Mouse (Mus musculus) MEL (cell line): ENCODE results near the gene Vamp8.

Experiments used
- CHD2 ChIP-seq: IDR thresholded peaks from 2 replicates; pipeline ENCODE4 v1.6.1; 2011; ENCODE audit warnings: low read length, improper control_type of control experiment
- CTCF ChIP-seq, 3 experiments: IDR thresholded peaks in 2 of 3; conservative IDR thresholded peaks in 1 of 3; 2 replicates each; pipeline ENCODE4 v1.5.1; 2011 to 2012; ENCODE audit warnings: low read length in 3 of 3, low read depth in 2 of 3, mild to moderate bottlenecking in 2 of 3, improper control_type of control experiment in 1 of 3, inconsistent platforms in 1 of 3, mixed read lengths in 1 of 3, moderate library complexity in 1 of 3; ENCODE audit not compliant: control insufficient read depth in 1 of 3, insufficient read depth in 1 of 3, poor library complexity in 1 of 3, severe bottlenecking in 1 of 3
- EP300 ChIP-seq, 2 experiments: IDR thresholded peaks; 2 replicates each; pipeline ENCODE4 v1.6.1; 2011; ENCODE audit warnings: improper control_type of control experiment in 2 of 2, low read length in 2 of 2, low read depth in 1 of 2, mild to moderate bottlenecking in 1 of 2
- MAX ChIP-seq: IDR thresholded peaks from 2 replicates; pipeline ENCODE4 v1.6.1; 2011; ENCODE audit warnings: low read length, improper control_type of control experiment
- POLR2A ChIP-seq, 2 experiments: IDR thresholded peaks; 2 replicates each; pipeline ENCODE4 v1.6.1; 2011 to 2012; ENCODE audit warnings: low read length in 2 of 2, mild to moderate bottlenecking in 2 of 2, control low read depth in 1 of 2, improper control_type of control experiment in 1 of 2, low read depth in 1 of 2, moderate library complexity in 1 of 2; ENCODE audit not compliant: control insufficient read depth in 1 of 2, insufficient read depth in 1 of 2, poor library complexity in 1 of 2
- SMC3 ChIP-seq: IDR thresholded peaks from 2 replicates; pipeline ENCODE4 v1.6.1; 2011; ENCODE audit warnings: low read depth, low read length, improper control_type of control experiment
- TBP ChIP-seq: IDR thresholded peaks from 2 replicates; pipeline ENCODE4 v1.8.0; 2011; ENCODE audit warnings: low read depth, low read length, improper control_type of control experiment
- USF2 ChIP-seq, 2 experiments: IDR thresholded peaks; 2 replicates each; pipeline ENCODE4 v1.6.1; 2011 to 2012; ENCODE audit warnings: improper control_type of control experiment in 2 of 2, low read length in 2 of 2, borderline replicate concordance in 1 of 2, inconsistent platforms in 1 of 2, low read depth in 1 of 2, mild to moderate bottlenecking in 1 of 2; ENCODE audit not compliant: insufficient read depth in 1 of 2
- ZC3H11A ChIP-seq: IDR thresholded peaks from 2 replicates; pipeline ENCODE4 v1.6.1; 2012; ENCODE audit warnings: low read depth, mild to moderate bottlenecking, inconsistent platforms, low read length, improper control_type of control experiment

- TF ChIP-seq TBP: no peak
- no peak for TF ChIP-seq USF2 (IDR thresholded peaks at IDR 0.05; ENCODE audit: borderline replicate concordance in 1 of 2, insufficient read depth in 1 of 2, low read depth in 1 of 2, low read length in 2 of 2)
- TF ChIP-seq MAX: 0 out of 2 replicates have a peak, but pooled peaks have one; percentile 20
- 0 out of 4 replicates have a peak, but pooled peaks of 1 of the 2 experiments have one; percentile 10 for TF ChIP-seq EP300 (IDR thresholded peaks at IDR 0.05; ENCODE audit: low read depth in 1 of 2, low read length in 2 of 2)
- 0 out of 6 replicates have a peak, but pooled peaks of 1 of the 3 experiments have one; percentile 13 for TF ChIP-seq CTCF (IDR thresholded peaks at IDR 0.05 in 2 of 3, conservative IDR thresholded peaks at IDR 0.05 in 1 of 3; ENCODE audit: control insufficient read depth in 1 of 3, insufficient read depth in 1 of 3, low read depth in 2 of 3, low read length in 3 of 3, poor library complexity in 1 of 3, severe bottlenecking in 1 of 3)
- TF ChIP-seq SMC3: no peak
- no peak for TF ChIP-seq CHD2
- no peak for TF ChIP-seq ZC3H11A
- TF ChIP-seq POLR2A (IDR thresholded peaks at IDR 0.05; ENCODE audit: control insufficient read depth in 1 of 2, insufficient read depth in 1 of 2, low read depth in 1 of 2, low read length in 2 of 2, poor library complexity in 1 of 2): no peak
Observed at GRCm38 (mm10) chr6:72346261-72346660, 44.2 kb downstream of the Vamp8 start.
